Mouse (Mus musculus) cerebellum, adult 2 months (tissue): ENCODE results near the gene Amacr.

ENCODE experiments used
- CTCF ChIP-seq: fragments of 200-500 bp; IDR thresholded peaks from 2 replicates; pipeline ENCODE4 v1.5.1; 2011; ENCODE audit warnings: low read depth, mild to moderate bottlenecking, control low read depth, low read length, moderate library complexity, borderline replicate concordance; ENCODE audit not compliant: insufficient read depth
- POLR2A ChIP-seq: fragments of 200-500 bp; IDR thresholded peaks from 2 replicates; pipeline ENCODE4 v1.6.1; 2011; ENCODE audit warnings: low read length, control low read depth, borderline replicate concordance; ENCODE audit not compliant: insufficient read depth

DNA sequence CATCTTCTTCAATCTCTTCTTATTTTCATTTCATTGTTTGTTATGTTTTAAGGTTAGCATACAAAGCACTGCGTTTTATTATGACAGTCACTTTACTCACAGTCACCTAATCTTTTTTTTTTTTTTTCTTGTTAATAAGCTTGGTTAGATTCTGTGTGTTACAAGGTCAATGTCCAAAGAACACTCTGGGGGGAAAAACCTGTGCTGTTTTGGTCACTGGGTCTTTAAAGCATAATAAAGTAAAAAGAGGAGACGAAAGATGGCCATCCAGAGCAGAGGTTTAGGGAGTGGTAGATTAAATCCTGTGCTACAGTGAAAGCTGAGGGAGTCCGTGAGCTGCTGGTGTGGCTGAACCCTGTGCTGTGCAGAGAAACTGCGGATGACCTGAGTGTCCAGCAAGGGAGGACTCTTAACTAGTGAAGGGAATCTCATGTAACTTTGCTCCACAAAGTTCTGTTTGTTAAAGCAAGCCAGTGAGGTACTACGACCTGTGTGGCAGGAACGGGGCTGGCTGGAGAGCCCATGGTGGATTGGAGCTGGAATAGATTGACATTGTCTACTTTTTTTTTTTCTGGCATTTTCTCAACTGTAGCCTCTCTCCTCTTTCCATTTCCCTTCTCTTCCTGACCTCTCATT is 27.1 kb upstream of the Amacr start:
- TF ChIP-seq POLR2A (no peak), CTCF (no peak)
